Mouse (Mus musculus) lung, postnatal 4 days (tissue): ENCODE results near the gene Gnai2.
A peak's percentile ranks its signal among the peaks of the same experiment; 100 is the strongest.
"Not testable (repeated sequence)": the region's sequence is repeated elsewhere in the genome, so short reads cannot be mapped to it uniquely, and the experiment has no call there.

Experiments used
- DNase-seq, 2 experiments: peaks; one replicate each; pipeline ENCODE4 v3.0.0; 2021

The Gnai2 gene

GRCm38 (mm10) chr9:107586974-107587832, 48.0 kb downstream of the Gnai2 start, which contains the start of gene Ifrd2:
Ifrd2 (plus strand) TSS chr9:107587642.
- peak; percentile 98 to 99 for DNase-seq

GRCm38 (mm10) chr9:107586504-107586903, 48.7 kb downstream of the Gnai2 start:
- no peak for DNase-seq

GRCm38 (mm10) chr9:107583174-107583573, 52.0 kb downstream of the Gnai2 start:
- DNase-seq: no peak

- DNase-seq: no peak
Observed at GRCm38 (mm10) chr9:107582509-107583062, 52.6 kb downstream of the Gnai2 start.

GRCm38 (mm10) chr9:107581584-107581983, 53.6 kb downstream of the Gnai2 start:
- DNase-seq: no peak

GRCm38 (mm10) chr9:107580501-107581317, 54.5 kb downstream of the Gnai2 start, which contains the start of gene Hyal3:
Hyal3 (plus strand) TSS chr9:107580818.
- DNase-seq: peak; percentile 93 to 96

GRCm38 (mm10) chr9:107579023-107579900, 55.9 kb downstream of the Gnai2 start:
- DNase-seq: no peak

GRCm38 (mm10) chr9:107578587-107578986, 56.6 kb downstream of the Gnai2 start, which contains the start of gene Naa80:
Naa80 (plus strand) TSS chr9:107578887.
- DNase-seq: no peak

- no peak for DNase-seq
Observed at GRCm38 (mm10) chr9:107577871-107578270, 57.3 kb downstream of the Gnai2 start.

- peak; percentile 88 for DNase-seq
Observed at GRCm38 (mm10) chr9:107576357-107577107, 58.6 kb downstream of the Gnai2 start, which contains the start of gene Hyal1. Hyal1 (plus strand) TSS chr9:107576927.

- DNase-seq: no peak
Observed at GRCm38 (mm10) chr9:107575579-107576356, 59.4 kb downstream of the Gnai2 start.

GRCm38 (mm10) chr9:107573774-107574173, 61.4 kb downstream of the Gnai2 start:
- DNase-seq: not testable (repeated sequence)

- no peak for DNase-seq
Observed at GRCm38 (mm10) chr9:107572327-107572662, 62.9 kb downstream of the Gnai2 start.

- peak in 1 of 2 experiments; percentile 52 for DNase-seq
Observed at GRCm38 (mm10) chr9:107571534-107572326, 63.4 kb downstream of the Gnai2 start.

- peak in 1 of 2 experiments; percentile 34 for DNase-seq
Observed at GRCm38 (mm10) chr9:107570845-107571244, 64.3 kb downstream of the Gnai2 start.

- DNase-seq: peak in 1 of 2 experiments; percentile 47
Observed at GRCm38 (mm10) chr9:107570016-107570415, 65.2 kb downstream of the Gnai2 start.

- no peak for DNase-seq
Observed at GRCm38 (mm10) chr9:107569270-107569669, 65.9 kb downstream of the Gnai2 start.

GRCm38 (mm10) chr9:107568331-107569261, 66.6 kb downstream of the Gnai2 start:
- peak; percentile 90 to 92 for DNase-seq
